Mouse (Mus musculus) natural killer cell, adult 2 months (primary cell): ENCODE measurements around the gene Cysrt1.

Experiments used
- DNase-seq, 2 experiments: peaks; one replicate each; pipeline ENCODE4 v3.0.0; 2022; ENCODE audit warnings: low spot score in 2 of 2

The Cysrt1 gene

DNA sequence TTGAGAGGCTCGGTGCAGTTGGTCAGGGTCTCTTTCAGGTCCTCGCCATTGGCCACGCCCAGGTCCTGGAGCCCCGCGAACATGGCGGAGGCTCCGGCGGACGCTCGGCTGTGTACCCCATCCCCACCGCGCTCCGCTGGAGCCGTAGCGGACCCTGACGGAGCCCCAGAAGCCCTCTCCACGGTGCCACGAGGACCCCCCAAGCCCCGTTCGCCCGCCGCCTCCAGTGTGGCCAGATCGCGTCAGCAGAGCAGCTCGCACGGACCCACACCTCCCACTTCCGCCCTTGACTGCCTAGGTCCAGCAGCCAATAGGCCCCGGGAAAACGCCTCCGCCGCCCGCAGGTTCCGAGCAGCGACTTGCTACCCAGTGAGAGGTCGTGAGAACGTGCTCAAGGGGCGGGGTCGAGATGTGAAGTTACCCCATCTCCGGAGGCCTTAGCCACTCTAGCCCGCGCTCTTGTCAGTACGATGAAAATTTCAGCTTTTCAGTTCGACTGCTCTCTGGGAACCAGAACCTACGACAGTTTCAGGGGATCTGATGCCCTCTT is 31.1 kb downstream of the Cysrt1 start, which contains the start of gene Nelfb:
Gene Nelfb (minus strand): TSS at position 369 of the 550 bp plus-strand sequence.
- peak; percentile 90 to 92 for DNase-seq

DNA sequence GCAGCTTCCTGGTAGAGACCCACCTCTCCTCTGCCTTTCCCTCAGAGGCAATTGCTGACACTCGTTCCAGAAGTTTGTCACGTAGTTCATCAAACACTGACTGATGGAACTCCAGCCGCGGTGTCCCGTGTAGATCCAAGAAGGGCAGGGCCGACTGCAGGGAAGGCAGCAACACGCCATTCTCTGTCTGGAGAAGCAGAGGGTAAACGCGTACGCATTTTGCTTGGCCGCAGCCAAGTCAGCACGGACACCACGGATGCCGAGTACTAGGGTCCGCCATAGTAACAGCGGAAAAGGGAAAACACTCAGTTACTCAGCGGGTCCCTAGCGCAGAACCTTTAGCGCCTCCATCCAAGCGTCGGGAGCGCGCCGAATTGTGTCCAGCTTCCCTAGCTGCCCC is 31.6 kb downstream of the Cysrt1 start:
- no peak for DNase-seq

DNA sequence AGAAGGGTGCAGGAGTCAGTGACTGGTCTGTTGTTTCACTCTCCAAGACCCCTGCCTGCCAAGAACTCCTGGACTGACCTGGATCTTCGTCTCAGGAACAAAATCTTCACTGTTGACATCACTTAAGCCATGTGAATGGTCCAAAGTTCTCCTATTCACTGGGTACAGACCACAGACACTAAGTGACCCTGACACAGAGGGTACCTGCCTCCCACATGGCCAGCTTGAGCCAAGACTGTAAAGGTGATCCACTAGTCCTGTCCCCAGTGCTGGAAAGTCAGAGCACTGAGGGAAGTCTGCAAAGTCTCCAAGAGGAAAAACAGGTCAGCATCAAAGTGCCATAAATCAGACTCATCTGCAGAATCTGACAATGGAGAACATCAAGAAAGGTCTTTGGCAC is 34.7 kb downstream of the Cysrt1 start:
- DNase-seq: no peak

DNA sequence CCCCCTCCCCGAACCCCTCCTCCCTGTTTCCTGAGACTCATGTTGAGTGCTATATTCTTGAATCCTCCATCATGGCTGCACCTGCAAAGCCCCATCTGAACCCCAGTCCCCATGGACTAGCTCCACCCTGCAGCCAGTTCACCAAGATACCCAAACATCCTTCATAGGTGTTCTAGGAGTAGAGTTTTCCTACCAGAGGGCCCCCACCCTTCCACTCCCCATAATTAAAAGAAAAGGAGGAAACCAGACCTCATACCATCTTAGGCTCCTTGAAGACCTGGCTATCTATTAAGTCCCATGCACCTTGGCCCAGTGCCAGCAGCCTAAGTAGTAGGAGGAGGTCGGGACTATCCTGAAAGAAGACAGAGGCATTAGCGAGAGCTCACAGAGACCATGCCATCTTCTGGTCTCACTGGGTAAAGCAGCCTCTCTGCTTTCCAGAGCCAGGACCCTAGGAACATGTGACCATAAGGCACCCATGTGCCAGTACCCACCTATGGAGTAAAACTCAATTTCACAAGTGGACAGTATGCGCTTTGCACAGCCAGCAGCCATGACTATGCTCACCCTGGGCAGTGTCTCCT is 38.5 kb downstream of the Cysrt1 start:
- no peak for DNase-seq

DNA sequence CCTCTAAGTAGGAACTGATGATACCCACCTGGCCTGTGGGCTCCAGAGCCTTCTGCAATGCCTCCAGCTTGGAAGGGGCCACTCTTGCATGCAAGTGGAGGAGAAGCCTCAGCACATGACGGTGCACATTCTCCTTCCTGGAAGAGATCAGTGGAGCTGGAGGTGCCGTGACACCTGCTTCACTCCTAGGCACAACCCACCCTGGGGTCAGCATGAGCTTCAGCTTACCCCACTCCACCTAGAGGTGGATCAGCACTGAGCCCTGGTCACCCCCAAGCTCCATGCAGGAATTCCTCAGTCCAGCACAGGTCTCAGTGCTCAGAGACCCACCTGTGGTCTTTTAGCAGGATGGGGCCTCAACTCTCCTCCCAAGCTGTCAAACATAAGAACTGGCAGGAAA is 41.6 kb downstream of the Cysrt1 start:
- no peak for DNase-seq

DNA sequence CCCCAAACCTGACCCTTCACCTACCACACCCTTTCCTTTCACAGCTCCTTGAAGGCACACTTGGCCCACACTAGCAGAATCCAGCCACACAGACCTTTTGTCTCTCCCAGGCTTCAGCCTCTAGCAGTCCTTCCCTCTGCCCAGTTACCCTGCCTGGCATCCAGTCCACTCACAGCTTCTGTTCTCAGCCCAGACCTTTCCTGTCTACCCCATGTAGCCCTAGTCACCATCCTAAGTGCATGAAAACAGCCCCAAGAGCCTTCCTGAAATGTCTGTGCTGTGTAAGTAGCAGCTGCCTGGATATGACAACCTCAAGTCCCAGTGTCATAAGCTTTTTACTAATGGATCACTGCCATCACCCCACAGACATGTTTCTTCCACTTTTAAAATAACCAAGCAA is 44.3 kb downstream of the Cysrt1 start:
- no peak for DNase-seq

DNA sequence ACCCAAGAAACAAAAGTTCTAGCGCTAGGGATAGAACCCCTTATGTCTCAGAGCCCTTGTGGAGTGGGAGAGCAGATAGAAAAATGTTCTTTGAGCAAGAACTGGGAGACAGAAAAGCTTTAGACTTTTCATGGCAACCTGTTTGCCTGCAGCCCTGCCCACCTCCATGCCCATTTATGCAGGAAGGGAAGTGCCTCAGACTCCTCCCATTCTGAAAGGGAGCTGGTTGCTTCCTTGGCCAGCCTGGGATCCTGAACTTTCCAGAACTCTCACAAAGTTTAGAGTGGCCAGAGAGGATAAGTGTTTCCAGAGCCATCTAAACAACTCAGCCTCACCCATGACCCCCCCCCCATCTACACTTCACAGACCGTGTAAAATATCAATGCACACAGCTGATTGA is 45.1 kb downstream of the Cysrt1 start:
- no peak for DNase-seq

DNA sequence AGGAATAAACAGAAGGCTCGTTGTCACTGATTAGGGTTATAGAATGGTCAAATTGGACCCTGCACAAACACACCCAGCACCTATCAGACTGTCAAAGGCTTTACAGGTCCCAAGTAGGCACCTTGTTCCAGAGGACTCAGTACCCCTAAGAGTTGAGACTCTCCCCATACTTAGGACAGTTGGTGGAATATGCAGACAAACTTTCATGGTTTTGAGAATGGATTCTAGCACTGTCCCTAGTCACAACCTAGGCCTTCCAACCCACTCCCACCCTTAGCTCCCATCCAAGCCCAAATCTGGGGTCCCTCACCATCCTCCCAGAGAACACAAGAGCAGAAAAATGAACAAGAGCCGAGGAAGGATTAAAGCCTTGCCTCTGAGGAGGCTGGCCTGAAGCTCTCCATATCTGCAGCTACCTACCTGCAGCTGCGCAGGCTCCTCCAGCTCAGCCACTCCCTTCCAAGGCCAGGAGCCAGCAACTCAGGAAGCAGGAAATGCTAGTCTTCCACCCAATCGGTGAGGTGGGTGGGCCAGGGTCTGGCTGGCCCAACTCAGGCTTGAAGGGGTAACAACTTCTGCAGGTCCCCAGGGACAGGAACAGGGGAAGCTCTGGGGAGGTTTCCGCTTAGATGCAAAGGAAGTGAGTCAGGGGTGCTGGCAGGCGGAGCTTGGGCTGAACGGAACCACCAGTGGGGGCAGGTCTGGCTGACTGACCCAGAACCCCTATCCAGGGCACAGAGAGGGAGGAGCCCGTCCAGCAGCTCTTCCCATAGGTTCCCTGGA is 45.9 kb downstream of the Cysrt1 start, which contains the start of gene Tor4a:
Gene Tor4a (minus strand): TSS at position 715 of the 783 bp plus-strand sequence.
- peak; percentile 67 to 88 for DNase-seq

DNA sequence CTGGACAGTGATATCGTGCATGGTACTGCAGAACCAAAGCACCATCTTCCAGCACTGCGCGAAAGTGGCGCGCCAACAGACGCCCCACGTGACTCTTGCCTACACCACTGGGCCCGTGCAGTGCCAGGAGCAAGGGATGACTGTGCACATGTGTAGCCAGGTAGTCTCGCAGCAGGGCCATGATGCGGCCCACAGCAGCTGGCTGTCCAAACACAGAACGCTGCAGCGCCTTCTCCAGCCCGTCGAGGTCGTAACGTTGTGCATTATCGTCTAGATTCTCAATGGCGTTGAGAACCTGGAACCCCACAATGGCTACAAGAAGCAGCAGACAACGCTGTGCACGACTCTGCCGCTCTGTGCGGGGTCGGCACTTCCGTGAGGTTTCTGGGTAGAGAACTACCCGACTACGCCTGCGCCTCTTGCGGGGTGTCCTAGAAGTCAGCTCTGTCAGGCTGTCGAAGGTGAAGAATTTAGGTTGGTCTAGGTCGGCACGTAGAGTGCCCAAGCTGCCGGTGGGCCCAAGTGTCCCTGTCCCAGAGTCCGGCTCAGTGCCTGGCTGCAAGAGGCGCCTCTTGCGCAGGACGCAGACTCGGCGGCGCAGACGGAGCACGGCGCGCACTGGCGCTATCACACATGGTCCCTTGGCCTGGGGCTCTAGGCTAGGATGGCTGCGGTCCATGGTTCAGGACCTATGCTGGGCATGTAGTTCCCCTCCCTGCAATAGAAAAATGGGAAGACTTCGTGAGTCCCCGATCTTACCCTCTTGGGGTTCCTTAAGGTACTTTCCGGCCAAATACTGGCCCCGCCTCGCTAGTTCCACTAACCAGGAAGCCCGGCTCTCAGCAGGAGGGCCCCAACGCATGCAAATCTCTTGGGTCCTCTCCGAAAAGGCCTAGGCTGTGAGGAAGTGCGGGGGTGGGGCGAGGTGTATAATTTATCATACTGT is 46.8 kb downstream of the Cysrt1 start:
- DNase-seq: peak; percentile 76 to 87

DNA sequence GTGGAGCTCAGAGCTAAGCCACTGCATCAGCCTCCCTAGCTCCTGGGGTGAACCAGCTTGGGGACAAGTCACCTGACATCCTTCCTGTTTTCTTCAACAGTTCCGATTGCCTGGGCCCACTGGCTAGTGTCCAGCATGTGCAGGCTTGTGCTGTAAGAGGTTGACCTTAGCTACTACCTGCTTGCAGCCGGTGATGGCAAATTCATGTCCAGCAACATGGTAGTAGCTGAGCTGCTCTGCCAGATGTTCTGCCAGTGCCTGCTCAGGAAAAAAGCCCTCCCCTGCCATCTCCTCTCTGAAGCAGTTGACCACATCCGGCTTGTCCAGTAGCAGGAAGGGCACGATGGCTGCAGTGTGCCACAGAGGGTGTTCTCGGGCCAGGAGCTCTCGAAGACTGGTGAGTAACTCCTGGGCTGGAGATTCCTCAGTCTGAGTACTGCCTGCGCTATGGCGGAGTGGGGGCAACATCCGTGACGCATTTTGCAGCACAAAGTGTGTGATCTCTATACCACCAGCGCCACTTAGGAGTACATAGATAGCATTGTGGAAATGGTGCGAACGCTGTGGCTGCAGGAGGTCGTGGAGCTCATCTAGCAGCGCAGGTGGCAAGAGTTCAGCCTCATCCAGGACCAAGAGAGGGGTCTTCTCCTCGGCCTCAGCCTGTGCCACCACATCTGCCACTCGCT is 47.6 kb downstream of the Cysrt1 start:
- DNase-seq: peak; percentile 74 to 82

DNA sequence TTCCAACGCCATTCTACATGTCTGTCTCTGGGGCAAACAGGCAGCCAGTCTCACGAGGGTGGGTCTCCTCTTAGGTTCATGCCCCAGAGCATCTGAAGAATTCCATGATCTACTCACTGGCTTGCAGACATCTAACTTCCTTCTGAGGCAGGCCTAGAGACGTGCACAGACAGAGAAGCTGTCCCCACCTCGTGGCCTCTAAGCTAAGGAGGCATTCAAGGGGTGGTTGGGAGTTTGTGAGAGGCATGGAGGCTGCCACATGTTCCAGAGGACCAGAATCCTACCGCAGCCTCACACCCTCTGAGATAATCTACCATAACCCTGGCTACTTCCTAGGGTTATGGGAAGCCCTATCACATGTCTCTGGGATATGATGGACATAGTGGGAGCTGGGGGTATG is 48.2 kb downstream of the Cysrt1 start:
- no peak for DNase-seq

DNA sequence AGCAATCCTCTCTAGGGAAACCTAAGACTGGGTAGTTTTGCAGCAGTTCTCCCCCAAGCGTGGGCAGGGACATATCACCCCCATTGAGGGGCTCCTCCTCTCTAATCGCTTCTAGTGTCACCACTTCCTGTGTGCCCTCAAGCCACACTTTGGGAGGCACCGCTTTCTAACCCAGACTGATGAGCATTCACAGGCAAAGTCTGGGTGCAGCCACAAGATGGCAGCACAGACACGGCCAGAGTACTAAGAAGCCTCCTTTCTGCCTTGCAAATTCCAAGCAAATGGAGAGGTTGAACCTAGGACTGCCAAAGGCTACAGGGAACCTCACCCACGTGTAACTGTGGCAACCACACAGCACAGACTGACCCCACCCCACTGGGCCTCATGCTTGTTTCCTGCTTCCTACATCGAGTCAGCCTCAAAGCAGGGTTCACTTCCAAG is 48.9 kb downstream of the Cysrt1 start:
- peak; percentile 78 to 84 for DNase-seq
